Mouse (Mus musculus) embryonic fibroblast, embryonic 13.5 days (primary cell): ENCODE measurements at regions not wholly inside any gene's neighbourhood (a gene's known extent, or its start where the extent isn't known, plus 50 kb on each side); places are given as distances from the start of the nearest gene placed in this dataset.

Experiments used
- H3K27ac ChIP-seq: 2 replicates; pipeline ENCODE4 v1.5.1; 2012; ENCODE audit warnings: low read length, control low read depth, inconsistent platforms; ENCODE audit not compliant: insufficient read depth
- H3K4me1 ChIP-seq: 2 replicates; pipeline ENCODE4 v1.6.1; 2011; ENCODE audit warnings: low read length; ENCODE audit not compliant: control insufficient read depth, insufficient read depth
- H3K4me3 ChIP-seq: 2 replicates; pipeline ENCODE4 v1.5.1; 2011; ENCODE audit warnings: mild to moderate bottlenecking, control low read depth, low read length; ENCODE audit not compliant: insufficient read depth
- CTCF ChIP-seq: IDR thresholded peaks from 2 replicates; pipeline ENCODE4 v1.5.1; 2011; ENCODE audit warnings: mild to moderate bottlenecking, control low read depth, low read length, moderate library complexity, borderline replicate concordance; ENCODE audit not compliant: insufficient read depth
- POLR2A ChIP-seq: IDR thresholded peaks from 2 replicates; pipeline ENCODE4 v1.6.1; 2011; ENCODE audit warnings: low read depth, mild to moderate bottlenecking, control low read depth, low read length, moderate library complexity

DNA sequence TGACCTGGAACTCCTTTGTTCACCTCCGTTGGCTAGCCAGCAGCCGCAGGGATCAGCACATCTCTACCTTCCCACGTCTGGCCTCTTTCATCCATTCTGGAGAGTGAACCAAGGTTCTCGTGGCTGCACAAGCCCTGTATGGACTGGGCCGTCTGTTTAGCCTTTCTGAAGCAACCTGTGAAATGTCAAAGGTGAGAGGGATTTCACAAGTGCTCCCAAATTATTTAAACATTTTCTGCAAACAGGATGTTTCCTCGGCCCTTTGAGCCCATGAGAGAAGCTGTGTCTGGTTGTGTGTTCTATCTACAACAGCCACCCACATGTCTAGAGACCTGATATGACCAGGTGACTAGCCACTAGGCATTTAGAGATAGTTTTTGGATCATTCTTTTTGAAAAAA lies 65.8 kb upstream of the Lrig1 start:
- Histone ChIP-seq H3K4me3 (no peak overlapping the region), H3K27ac (no peak overlapping the region), H3K4me1 (0 out of 2 replicates have a peak, but pooled peaks cover 2% of the 10 kb centered on the region)
- TF ChIP-seq CTCF: no peak
- TF ChIP-seq POLR2A: no peak

DNA sequence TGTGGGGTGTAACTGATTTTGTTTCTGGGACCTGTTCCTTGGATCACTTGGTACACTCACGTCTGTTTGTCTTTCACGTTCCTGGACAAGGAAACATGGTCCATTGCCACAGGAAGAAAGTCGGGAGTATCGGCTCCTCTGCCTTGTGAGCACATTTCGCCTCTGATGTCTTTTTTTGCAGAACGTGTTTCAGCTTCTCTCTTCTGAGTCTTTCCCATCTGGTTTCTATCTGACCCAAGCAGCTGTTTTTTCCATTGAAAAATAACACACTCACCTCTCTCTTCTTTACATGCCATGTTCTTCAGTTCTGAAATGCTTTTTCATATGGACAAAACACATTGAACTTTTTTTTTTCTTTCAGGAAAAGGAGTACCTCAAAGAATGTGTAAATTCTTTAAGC lies 61.4 kb upstream of the Lrig1 start:
- Histone ChIP-seq H3K27ac (no peak overlapping the region), H3K4me1 (peaks cover 6% of the 10 kb centered on the region; the same call in 1 of the 2 replicates), H3K4me3 (no peak overlapping the region)
- TF ChIP-seq POLR2A: no peak
- TF ChIP-seq CTCF: no peak

DNA sequence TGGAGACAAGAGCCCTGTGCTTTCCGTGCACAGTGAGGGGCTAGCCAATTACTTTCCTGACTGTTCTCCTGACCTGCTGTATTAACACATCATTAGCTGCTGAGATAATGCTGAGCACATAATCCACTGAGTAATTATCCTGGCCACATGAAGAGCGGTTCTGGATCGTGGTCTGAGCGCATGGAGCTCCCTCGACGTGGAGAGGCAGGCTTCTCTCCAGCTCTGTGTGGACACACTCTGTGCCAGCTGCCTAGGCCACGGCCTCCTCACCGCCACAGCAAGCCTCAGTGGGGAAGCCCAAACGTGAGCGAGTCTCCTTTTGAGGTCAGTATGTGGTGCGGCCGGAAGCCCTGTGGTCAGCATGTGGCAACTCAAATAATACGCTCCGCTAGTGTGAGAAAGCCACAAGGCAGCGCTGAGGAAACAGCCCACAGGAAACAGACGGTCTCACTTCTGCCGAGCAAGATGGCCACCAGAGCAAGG lies 60.7 kb upstream of the Lrig1 start:
- H3K4me3 ChIP-seq: no peak overlapping the region
- H3K4me1 ChIP-seq: peaks cover 6% of the 10 kb centered on the region; the same call in 1 of the 2 replicates
- TF ChIP-seq CTCF: no peak
- no peak for TF ChIP-seq POLR2A
- no peak overlapping the region for H3K27ac ChIP-seq

DNA sequence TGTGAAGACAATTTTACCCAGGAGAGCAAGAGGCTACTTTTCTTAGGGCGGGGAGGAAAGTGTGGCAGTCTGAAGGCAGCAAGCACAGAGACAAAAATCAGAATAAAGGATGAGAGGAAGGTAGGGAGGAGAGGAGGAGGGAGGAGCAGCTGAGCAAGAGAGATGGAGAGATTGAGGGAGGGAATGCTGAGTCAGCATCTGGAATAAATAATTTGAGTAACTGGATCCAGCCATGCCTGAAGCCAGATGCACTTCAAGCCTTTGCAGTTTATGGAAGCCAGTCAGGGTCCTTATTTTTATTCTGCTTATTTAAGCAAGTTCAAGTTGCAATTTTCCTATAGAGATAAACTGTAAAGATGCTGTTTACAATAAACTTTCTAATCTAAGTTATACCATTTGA lies 59.7 kb upstream of the Lrig1 start:
- H3K4me3 ChIP-seq: no peak overlapping the region
- no peak for TF ChIP-seq CTCF
- TF ChIP-seq POLR2A: no peak
- peaks cover 6% of the 10 kb centered on the region; the same call in 1 of the 2 replicates for H3K4me1 ChIP-seq
- H3K27ac ChIP-seq: no peak overlapping the region

DNA sequence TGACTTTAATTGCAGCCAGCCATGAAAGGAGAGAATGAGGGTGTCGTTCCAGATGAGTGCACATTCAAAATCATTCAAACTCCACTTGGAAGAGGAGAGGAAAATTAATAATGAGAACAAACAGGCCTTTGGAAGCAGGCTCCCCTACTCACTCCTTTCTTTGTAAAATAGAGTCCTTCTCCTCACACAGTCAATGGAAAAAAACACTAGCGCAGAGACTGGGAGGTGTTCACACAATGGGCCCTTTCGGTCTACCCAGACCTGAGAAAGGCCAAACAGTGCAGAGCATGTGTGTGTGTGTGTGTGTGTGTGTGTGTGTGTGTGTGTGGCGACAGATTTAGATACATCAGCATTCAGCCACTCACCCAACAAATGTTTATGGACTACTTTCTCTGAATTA lies 56.0 kb upstream of the Lrig1 start:
- H3K4me3 ChIP-seq: no peak overlapping the region
- no peak overlapping the region for H3K27ac ChIP-seq
- H3K4me1 ChIP-seq: peaks cover 4% of the 10 kb centered on the region; the same call in 1 of the 2 replicates
- no peak for TF ChIP-seq POLR2A
- TF ChIP-seq CTCF: no peak

DNA sequence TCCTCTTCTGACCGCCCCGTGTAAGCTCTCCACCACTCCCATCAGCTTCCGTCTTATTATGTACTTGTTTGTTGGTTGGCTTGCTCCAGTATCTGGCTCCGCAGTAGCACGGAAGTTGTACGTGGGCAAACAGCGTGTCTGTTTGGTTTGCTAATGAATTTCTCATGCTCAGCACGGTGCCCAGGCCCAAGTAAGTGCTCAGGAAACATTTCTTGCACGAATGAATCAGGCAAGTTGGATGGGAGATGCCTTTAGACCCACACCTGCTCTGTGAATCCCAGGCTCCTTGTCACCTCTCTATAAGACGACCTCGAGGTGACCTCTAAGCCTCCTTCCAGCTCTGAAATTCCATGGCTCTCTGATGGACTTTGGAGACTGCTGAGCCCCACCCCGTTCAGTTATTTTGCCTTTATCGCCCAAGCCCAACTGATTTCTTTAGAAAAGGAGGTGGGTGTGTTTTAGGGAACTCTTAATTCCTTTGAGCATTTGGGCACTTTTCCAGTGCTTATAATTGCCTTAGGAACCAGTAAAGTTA lies 55.4 kb upstream of the Lrig1 start:
- H3K27ac ChIP-seq: no peak overlapping the region
- peaks cover 4% of the 10 kb centered on the region; the same call in 1 of the 2 replicates for H3K4me1 ChIP-seq
- no peak overlapping the region for H3K4me3 ChIP-seq
- TF ChIP-seq POLR2A: no peak
- no peak for TF ChIP-seq CTCF

DNA sequence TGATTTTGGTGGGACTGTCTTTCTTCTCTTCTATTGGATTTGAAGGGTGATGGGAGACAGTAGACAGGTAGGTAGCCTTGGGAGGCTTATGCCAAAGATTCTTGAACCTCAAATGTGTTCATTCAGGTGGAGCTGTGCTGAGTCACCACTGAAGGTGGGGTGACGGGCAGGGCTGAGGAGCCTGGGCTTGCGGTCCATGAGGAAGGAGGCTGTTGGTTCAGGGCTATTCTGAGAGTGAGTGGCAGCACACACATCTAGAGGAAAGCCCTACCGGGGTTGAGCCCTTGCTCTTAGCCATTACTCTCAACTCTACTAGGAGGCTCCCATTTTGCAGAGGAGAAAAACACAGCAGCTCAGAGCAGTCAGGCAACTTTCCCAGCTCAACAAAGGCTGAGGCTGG lies 54.6 kb upstream of the Lrig1 start:
- TF ChIP-seq CTCF: no peak
- TF ChIP-seq POLR2A: no peak
- Histone ChIP-seq H3K4me3 (no peak overlapping the region), H3K4me1 (peaks cover 4% of the 10 kb centered on the region; the same call in 1 of the 2 replicates), H3K27ac (no peak overlapping the region)

DNA sequence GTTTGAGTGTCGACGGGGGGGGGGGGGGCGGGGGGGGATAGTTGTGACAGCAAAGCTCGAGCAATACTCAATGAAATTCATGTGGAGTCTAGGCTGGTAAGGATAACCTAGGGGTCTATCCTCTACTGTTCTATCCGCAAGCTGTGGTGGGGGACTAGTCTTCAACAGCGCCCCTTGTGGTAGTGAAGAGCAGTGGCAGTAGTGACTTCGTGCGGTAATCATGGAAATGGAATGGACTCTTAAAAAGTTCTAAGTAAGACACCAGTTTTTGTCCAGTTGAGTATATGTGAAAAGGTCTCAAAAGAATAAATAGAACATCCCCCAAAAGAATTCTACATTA lies 51.1 kb upstream of the Lrig1 start:
- Histone ChIP-seq H3K27ac (no peak overlapping the region), H3K4me3 (no peak overlapping the region), H3K4me1 (peaks cover 12% of the 10 kb centered on the region)
- TF ChIP-seq CTCF: no peak
- no peak for TF ChIP-seq POLR2A

DNA sequence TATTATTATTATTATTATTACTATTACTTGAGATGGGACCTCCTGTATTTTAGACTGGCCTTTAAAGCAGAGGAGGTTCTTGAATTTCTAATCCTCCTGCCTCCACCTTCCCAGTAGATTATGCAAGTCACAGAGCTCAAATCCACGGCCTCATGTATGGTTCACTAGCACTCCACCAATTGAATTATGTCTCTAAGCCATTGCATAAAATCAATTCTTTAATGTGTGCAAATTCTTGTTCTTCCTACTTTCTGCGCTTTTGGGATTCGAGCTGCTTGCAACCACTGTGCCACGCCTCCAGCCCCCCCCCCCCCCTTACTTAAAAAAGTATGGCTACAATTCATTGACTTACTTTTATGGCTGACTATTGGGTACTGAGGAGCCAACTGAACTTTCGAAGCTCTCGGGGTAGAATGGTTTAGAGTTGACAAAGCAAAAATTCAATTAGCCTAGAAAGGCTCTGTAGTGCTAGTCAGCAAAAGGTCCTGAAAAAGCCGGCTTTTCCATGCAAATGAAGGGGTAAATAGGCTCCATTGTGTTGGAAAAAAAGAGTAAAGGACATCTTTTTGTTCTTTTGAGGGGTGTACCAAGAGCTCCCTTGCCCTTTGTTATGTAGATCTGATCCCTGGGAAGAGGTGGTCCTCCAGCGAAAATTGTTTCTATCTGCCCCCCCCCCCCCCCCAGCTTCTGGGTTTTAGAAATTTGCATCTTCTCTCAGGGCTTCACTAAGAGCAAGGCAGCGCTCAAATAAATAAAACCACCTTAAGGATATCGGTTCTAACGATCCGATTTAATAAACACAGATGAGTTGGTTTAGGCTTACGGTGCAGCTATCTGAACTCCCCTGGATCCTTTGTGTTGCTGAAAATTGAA lies 50.5 kb upstream of the Lrig1 start:
- no peak overlapping the region for H3K27ac ChIP-seq
- peaks cover 15% of the 10 kb centered on the region for H3K4me1 ChIP-seq
- TF ChIP-seq CTCF (no peak), POLR2A (no peak)
- H3K4me3 ChIP-seq: no peak overlapping the region
